9 mouse cellular contexts compared by ENCODE assay signal in genomic region chr15:103134277-103135086, GRCm38 (mm10). TPM values are rescaled to one million over a fixed set of nuclear protein-coding genes. Genes with fewer than 3 reads are reported as not detected.
DNase-seq lines count a peak whose midpoint lies in the region; ATAC-seq and TF ChIP-seq lines count a peak whose summit lies in the region.
"Had no signal": no experiment of that assay in that cellular context is flagged by ENCODE, and none has a peak within 500 bp of the region (broad histone marks: within the 10 kb centered on the region; RNA-seq: fewer than 3 reads in every experiment).

No protein-coding gene starts in this region.

- no peak for DNase-seq in heart, postnatal 0 days (ENCODE audit: low spot score)
- no peak for DNase-seq in heart, adult 11 months
- DNase-seq in R1 (ENCODE audit: low read depth, low spot score): peak; percentile 75
- no peak for DNase-seq in hindbrain, embryonic 14.5 days (ENCODE audit: low spot score)
- DNase-seq in thymus, postnatal 0 days (ENCODE audit: low spot score): no peak
- DNase-seq in right cerebral cortex, postnatal 25 days: no peak
- no peak for DNase-seq in layer of hippocampus, adult 11-12 months (ENCODE audit: low spot score)
- DNase-seq: cerebellum, adult 11 months had no signal

- no peak overlapping the region for H3K4me2 ChIP-seq in heart, postnatal 0 days (ENCODE audit: low read depth, low read length)
- H3K4me2 ChIP-seq in hindbrain, embryonic 14.5 days (replicated peaks): no peak overlapping the region
- no peak overlapping the region for H3K4me2 ChIP-seq in midbrain, embryonic 13.5 days (replicated peaks)

- peaks cover 20% of the 10 kb centered on the region for H3K4me1 ChIP-seq in heart, postnatal 0 days (ENCODE audit: control insufficient read depth, insufficient read depth)
- peaks cover 42% of the 10 kb centered on the region for H3K4me1 ChIP-seq in hindbrain, embryonic 14.5 days (replicated peaks; ENCODE audit: control insufficient read depth, insufficient read depth, low read length)
- peaks cover 27% of the 10 kb centered on the region for H3K4me1 ChIP-seq in midbrain, embryonic 13.5 days (replicated peaks)

- no peak for TF ChIP-seq CTCF in heart, postnatal 0 days (IDR thresholded peaks at IDR 0.05; ENCODE audit: low read depth)

- TF ChIP-seq EP300 in heart, postnatal 0 days (IDR thresholded peaks at IDR 0.05; ENCODE audit: low read depth): no peak

- no peak overlapping the region; the same call in 1 of the 2 replicates for H3K27ac ChIP-seq in heart, postnatal 0 days (ENCODE audit: low read depth)
- H3K27ac ChIP-seq in hindbrain, embryonic 14.5 days: peak overlapping the region; percentile 91
- H3K27ac ChIP-seq in midbrain, embryonic 13.5 days: peak overlapping the region; percentile 68

- ATAC-seq in heart, postnatal 0 days (ENCODE audit: insufficient read depth, low read depth): peak; percentile 46
- ATAC-seq in hindbrain, embryonic 14.5 days (ENCODE audit: low FRiP score): peak; percentile 49
- peak; percentile 70 for ATAC-seq in midbrain, embryonic 13.5 days

- peaks cover 20% of the 10 kb centered on the region for H3K27me3 ChIP-seq in heart, postnatal 0 days (ENCODE audit: control insufficient read depth, insufficient read depth, low read length)
- H3K27me3 ChIP-seq in hindbrain, embryonic 14.5 days (ENCODE audit: control insufficient read depth, insufficient read depth, low read length): no peaks in the 10 kb centered on the region
- peaks cover 62% of the 10 kb centered on the region for H3K27me3 ChIP-seq in midbrain, embryonic 13.5 days

- no peak overlapping the region for H3K9ac ChIP-seq in heart, postnatal 0 days (replicated peaks; ENCODE audit: low read depth, low read length)
- H3K9ac ChIP-seq in hindbrain, embryonic 14.5 days: peak overlapping the region; percentile 1; the same call in 1 of the 2 replicates
- no peak overlapping the region for H3K9ac ChIP-seq in midbrain, embryonic 13.5 days (replicated peaks)

- 33% methylated on average over 5 of the region's 5 CpGs for WGBS in heart, postnatal 0 days
- 28% methylated on average over 5 of the region's 5 CpGs for WGBS in hindbrain, embryonic 14.5 days
- WGBS in midbrain, embryonic 13.5 days: 33% methylated on average over 5 of the region's 5 CpGs

- H3K4me3 ChIP-seq in heart, postnatal 0 days (ENCODE audit: low read depth, low read length): no peak overlapping the region
- H3K4me3 ChIP-seq in hindbrain, embryonic 14.5 days (replicated peaks; ENCODE audit: low read length): no peak overlapping the region
- H3K4me3 ChIP-seq in midbrain, embryonic 13.5 days (replicated peaks): no peak overlapping the region

- no peaks in the 10 kb centered on the region for H3K36me3 ChIP-seq in heart, postnatal 0 days (replicated peaks; ENCODE audit: control insufficient read depth, insufficient read depth, low read length)
- no peaks in the 10 kb centered on the region for H3K36me3 ChIP-seq in hindbrain, embryonic 14.5 days (replicated peaks; ENCODE audit: control insufficient read depth, insufficient read depth)
- no peaks in the 10 kb centered on the region for H3K36me3 ChIP-seq in midbrain, embryonic 13.5 days

- H3K9me3 ChIP-seq in heart, postnatal 0 days (replicated peaks; ENCODE audit: control insufficient read depth, low read length): no peaks in the 10 kb centered on the region
- H3K9me3 ChIP-seq in hindbrain, embryonic 14.5 days (ENCODE audit: control insufficient read depth, low read length): no peaks in the 10 kb centered on the region; the same call in 1 of the 2 replicates
- 0 out of 2 replicates have a peak, but pooled peaks cover 3% of the 10 kb centered on the region for H3K9me3 ChIP-seq in midbrain, embryonic 13.5 days

RNA-seq across cellular contexts. Expression of gene Smug1, which starts 32.4 kb away (rescaled TPM):
- 15.7 and 18.2 TPM in 2 replicates for total RNA-seq in heart, postnatal 0 days (2014; rRNA removed; ENCODE audit: low replicate concordance)
- polyA plus RNA-seq in heart, postnatal 0 days (2015; fragmentation: Nextera tagmentation; extraction: Ambion mirVana): 10.0 and 10.1 TPM in 2 replicates
- 37.6 and 40.8 TPM in 2 replicates for polyA plus RNA-seq in hindbrain, embryonic 14.5 days (2014; fragmentation: Nextera tagmentation; extraction: Ambion mirVana)
- polyA plus RNA-seq in midbrain, embryonic 13.5 days (2015; fragmentation: Nextera tagmentation; extraction: Ambion mirVana): 26.8 and 27.7 TPM in 2 replicates
- polyA plus RNA-seq in thymus, postnatal 0 days (2015; fragmentation: Nextera tagmentation; extraction: Ambion mirVana): 7.5 and 8.9 TPM in 2 replicates
